Mouse (Mus musculus) stomach, postnatal 0 days (tissue): ENCODE measurements around the gene Nebl.

Experiments
- CTCF ChIP-seq: IDR thresholded peaks from 2 replicates; pipeline ENCODE4 v1.5.1; 2016; ENCODE audit warnings: antibody characterized with exemption, low read depth, mild to moderate bottlenecking, moderate library complexity
- EP300 ChIP-seq: optimal IDR thresholded peaks from 2 replicates; pipeline ENCODE3; 2016; ENCODE audit warnings: antibody characterized with exemption

- TF ChIP-seq CTCF (no peak), EP300 (no peak)
These were observed 303.1 kb downstream of the Nebl start for GRCm38 (mm10) chr2:17428156-17428555.
